Mouse (Mus musculus) liver, embryonic 14.5 days (tissue): ENCODE data around the gene BC016579. TPM values are rescaled to one million over a fixed set of nuclear protein-coding genes. Genes with fewer than 3 reads are reported as not detected.
A peak's percentile ranks its signal among the peaks of the same experiment; 100 is the strongest.

Experiments
- ATAC-seq: fragments of 200-750 bp; cut with Nextera tagmentation; 2 replicates; pipeline ENCODE4 v1.8.0; 2017; ENCODE audit warnings: moderate number of reproducible peaks, mild to moderate bottlenecking, moderate library complexity; ENCODE audit not compliant: insufficient read depth
- DNase-seq, 3 experiments: peaks; one replicate each; pipeline ENCODE4 v3.0.0-alpha.2; 2012 to 2013; ENCODE audit warnings: low read depth in 3 of 3, low spot score in 3 of 3
- H3K27ac ChIP-seq: fragments of 300-500 bp; sonication (generic); 2 replicates; pipeline ENCODE4 v1.5.1; 2014; ENCODE audit warnings: moderate library complexity, mild to moderate bottlenecking, control low read depth, inconsistent platforms
- H3K27me3 ChIP-seq: fragments of 300-500 bp; sonication (generic); 2 replicates; pipeline ENCODE4 v1.6.1; 2014; ENCODE audit warnings: mild to moderate bottlenecking, low read length, moderate library complexity; ENCODE audit not compliant: control insufficient read depth, insufficient read depth
- H3K36me3 ChIP-seq: fragments of 300-500 bp; sonication (generic); replicated peaks from 2 replicates; pipeline ENCODE4 v1.6.1; 2014; ENCODE audit warnings: low read depth; ENCODE audit not compliant: control insufficient read depth, insufficient read depth
- H3K4me1 ChIP-seq, 2 experiments: fragments of 200-500 bp in 1 of 2; fragments of 300-500 bp in 1 of 2; sonication (generic) in 1 of 2; replicated peaks; 2 replicates each; pipeline ENCODE4 v1.6.1; 2012 to 2014; ENCODE audit warnings: antibody characterized with exemption in 1 of 2, inconsistent platforms in 1 of 2, low read length in 1 of 2; ENCODE audit not compliant: control insufficient read depth in 2 of 2, insufficient read depth in 2 of 2
- H3K4me2 ChIP-seq: fragments of 300-500 bp; sonication (generic); 2 replicates; pipeline ENCODE4 v1.6.1; 2014; ENCODE audit warnings: low read depth, mild to moderate bottlenecking, control low read depth, moderate library complexity
- H3K4me3 ChIP-seq, 2 experiments: fragments of 200-500 bp in 1 of 2; fragments of 300-500 bp in 1 of 2; sonication (generic) in 1 of 2; 2 replicates each; pipeline ENCODE4 v1.5.1; 2012 to 2014; ENCODE audit warnings: low read depth in 2 of 2, low read length in 2 of 2, mild to moderate bottlenecking in 2 of 2, control low read depth in 1 of 2, inconsistent platforms in 1 of 2, moderate library complexity in 1 of 2; ENCODE audit not compliant: insufficient read depth in 1 of 2
- H3K9ac ChIP-seq: fragments of 300-500 bp; sonication (generic); replicated peaks from 2 replicates; pipeline ENCODE4 v1.6.1; 2014; ENCODE audit warnings: mild to moderate bottlenecking, control low read depth, moderate library complexity
- H3K9me3 ChIP-seq: fragments of 300-500 bp; sonication (generic); 2 replicates; pipeline ENCODE4 v1.6.1; 2016; ENCODE audit warnings: low read length, mixed read lengths; ENCODE audit not compliant: control insufficient read depth
- CTCF ChIP-seq: IDR thresholded peaks from 2 replicates; pipeline ENCODE4 v1.5.1; 2016; ENCODE audit warnings: antibody characterized with exemption, low read depth, control low read depth
- EP300 ChIP-seq: IDR thresholded peaks from 2 replicates; pipeline ENCODE4 v1.6.1; 2016; ENCODE audit warnings: antibody characterized with exemption, low read depth
- WGBS: fragments of 180-500 bp; shearing (Covaris S2); extraction: QIAGEN DNeasy Blood & Tissue Kit; methylation state at CpG from one replicate; pipeline ENCODE4 v1.1.7; 2014; ENCODE audit not compliant: insufficient replicate concordance; 5-methylcytosine and 5-hydroxymethylcytosine counted together
- polyA plus RNA-seq, 2 experiments: library from polyadenylated mRNA; depleted of rRNA in 1 of 2; stranded (reverse) in 1 of 2; unstranded in 1 of 2; fragments of >200 nt; fragmentation: Nextera tagmentation in 1 of 2; extraction: Ambion mirVana in 1 of 2; gene quantifications; 2 replicates each; pipeline versions ENCODE4 v1.2.1 to v1.2.3; 2012 to 2014

Gene BC016579
- polyA plus RNA-seq, 2 experiments = 0.20 to 0.23 TPM

- Histone ChIP-seq H3K4me1 (no peaks in the 10 kb centered on the region), H3K9me3 (no peaks in the 10 kb centered on the region), H3K9ac (no peak overlapping the region), H3K27ac (no peak overlapping the region), H3K4me2 (no peak overlapping the region), H3K4me3 (no peak overlapping the region), H3K36me3 (no peaks in the 10 kb centered on the region), H3K27me3 (no peaks in the 10 kb centered on the region)
- WGBS = 55% methylated on average over 3 of the region's 3 CpGs
- no peak for TF ChIP-seq EP300
- no peak for TF ChIP-seq CTCF
- ATAC-seq = no peak
- DNase-seq = no peak
These were observed 39.0 kb upstream of the BC016579 start for GRCm38 (mm10) chr16:45692851-45693250.

GRCm38 (mm10) chr16:45690178-45690577 lies 36.3 kb upstream of the BC016579 start:
- TF ChIP-seq EP300 (no peak), CTCF (no peak)
- H3K4me3 ChIP-seq = no peak overlapping the region
- DNase-seq (no peak), ATAC-seq (no peak)
- no peak overlapping the region for H3K27ac ChIP-seq
- H3K27me3 ChIP-seq = no peaks in the 10 kb centered on the region
- H3K9me3 ChIP-seq = no peaks in the 10 kb centered on the region
- H3K4me2 ChIP-seq = no peak overlapping the region
- H3K36me3 ChIP-seq = no peaks in the 10 kb centered on the region
- no peaks in the 10 kb centered on the region for H3K4me1 ChIP-seq
- H3K9ac ChIP-seq = no peak overlapping the region
- WGBS = 53% methylated on average over 4 of the region's 4 CpGs

- DNase-seq (no peak), ATAC-seq (no peak)
- Histone ChIP-seq H3K9ac (no peak overlapping the region), H3K4me3 (no peak overlapping the region), H3K27me3 (no peaks in the 10 kb centered on the region), H3K4me1 (no peaks in the 10 kb centered on the region), H3K27ac (no peak overlapping the region), H3K9me3 (no peaks in the 10 kb centered on the region), H3K36me3 (no peaks in the 10 kb centered on the region), H3K4me2 (no peak overlapping the region)
- no peak for TF ChIP-seq CTCF
- TF ChIP-seq EP300 = no peak
- WGBS = 43% methylated on average over 3 of the region's 3 CpGs
These were observed 33.0 kb upstream of the BC016579 start for GRCm38 (mm10) chr16:45686833-45687232.

GRCm38 (mm10) chr16:45685295-45685694 lies 31.4 kb upstream of the BC016579 start:
- no peak overlapping the region for H3K27ac ChIP-seq
- no peaks in the 10 kb centered on the region for H3K9me3 ChIP-seq
- no peak for TF ChIP-seq EP300
- TF ChIP-seq CTCF = no peak
- no peaks in the 10 kb centered on the region for H3K36me3 ChIP-seq
- WGBS = 57% methylated on average over 3 of the region's 3 CpGs
- H3K4me3 ChIP-seq = no peak overlapping the region
- H3K4me2 ChIP-seq = no peak overlapping the region
- H3K4me1 ChIP-seq = no peaks in the 10 kb centered on the region
- H3K9ac ChIP-seq = no peak overlapping the region
- ATAC-seq (no peak), DNase-seq (no peak)
- H3K27me3 ChIP-seq = no peaks in the 10 kb centered on the region

- Histone ChIP-seq H3K9me3 (no peaks in the 10 kb centered on the region), H3K27ac (no peak overlapping the region), H3K4me3 (no peak overlapping the region), H3K9ac (no peak overlapping the region), H3K27me3 (no peaks in the 10 kb centered on the region), H3K36me3 (no peaks in the 10 kb centered on the region), H3K4me2 (no peak overlapping the region), H3K4me1 (no peaks in the 10 kb centered on the region)
- TF ChIP-seq EP300 (no peak), CTCF (peak; percentile 77)
- WGBS = 12% methylated on average over 8 of the region's 8 CpGs
- ATAC-seq (no peak), DNase-seq (peak in 1 of 3 experiments; percentile 9)
These were observed 30.9 kb upstream of the BC016579 start for GRCm38 (mm10) chr16:45684815-45685214.

GRCm38 (mm10) chr16:45676462-45676861 lies 22.6 kb upstream of the BC016579 start:
- no peak for TF ChIP-seq EP300
- TF ChIP-seq CTCF = peak; percentile 58
- no peak for ATAC-seq
- Histone ChIP-seq H3K4me3 (no peak overlapping the region), H3K27ac (no peak overlapping the region), H3K9me3 (no peaks in the 10 kb centered on the region), H3K27me3 (no peaks in the 10 kb centered on the region), H3K4me2 (no peak overlapping the region), H3K9ac (no peak overlapping the region), H3K36me3 (no peaks in the 10 kb centered on the region), H3K4me1 (no peaks in the 10 kb centered on the region)
- WGBS = 5% methylated on average over 1 of the region's 1 CpGs
- DNase-seq = no peak
